Mouse (Mus musculus): ENCODE data around the gene Galntl6. TPM values are rescaled to one million over a fixed set of nuclear protein-coding genes. Genes with fewer than 3 reads are reported as not detected.

The Galntl6 gene
- polyA plus RNA-seq, 1 experiment, result not detected

- H3K36me3 ChIP-seq (ENCODE audit: control insufficient read depth, insufficient read depth, low read length), result no peaks in the 10 kb centered on the region
- H3K27me3 ChIP-seq (ENCODE audit: control insufficient read depth, insufficient read depth, low read length), result no peaks in the 10 kb centered on the region; the same call in 1 of the 2 replicates
- TF ChIP-seq POLR2A (IDR thresholded peaks at IDR 0.05; ENCODE audit: low read depth, low read length) (no peak), CTCF (IDR thresholded peaks at IDR 0.05; ENCODE audit: extremely low read depth, insufficient read length, insufficient replicate concordance, low read depth, low read length) (0 out of 2 replicates have a peak, but pooled peaks have one; percentile 7)
- 58% methylated on average over 2 of the region's 2 CpGs for WGBS
- H3K27ac ChIP-seq (ENCODE audit: insufficient read depth, low read depth, low read length), result no peak overlapping the region
- no peak overlapping the region for H3K4me3 ChIP-seq (ENCODE audit: low read depth, low read length)
- no peaks in the 10 kb centered on the region for H3K4me1 ChIP-seq (ENCODE audit: control insufficient read depth, insufficient read depth, insufficient read length, low read length)
These were observed 971.3 kb downstream of the Galntl6 start for GRCm38 (mm10) chr8:57941113-57941512.

- TF ChIP-seq POLR2A (IDR thresholded peaks at IDR 0.05; ENCODE audit: low read depth, low read length) (no peak), CTCF (IDR thresholded peaks at IDR 0.05; ENCODE audit: extremely low read depth, insufficient read length, insufficient replicate concordance, low read depth, low read length) (no peak)
- no peaks in the 10 kb centered on the region for H3K27me3 ChIP-seq (ENCODE audit: control insufficient read depth, insufficient read depth, low read length)
- H3K27ac ChIP-seq (ENCODE audit: insufficient read depth, low read depth, low read length), result no peak overlapping the region
- H3K4me3 ChIP-seq (ENCODE audit: low read depth, low read length), result no peak overlapping the region
- WGBS, result 44% methylated on average over 5 of the region's 5 CpGs
- no peaks in the 10 kb centered on the region for H3K36me3 ChIP-seq (ENCODE audit: control insufficient read depth, insufficient read depth, low read length)
- H3K4me1 ChIP-seq (ENCODE audit: control insufficient read depth, insufficient read depth, insufficient read length, low read length), result no peaks in the 10 kb centered on the region
These were observed 972.5 kb downstream of the Galntl6 start for GRCm38 (mm10) chr8:57939856-57940420.

- Histone ChIP-seq H3K27ac (ENCODE audit: insufficient read depth, low read depth, low read length) (no peak overlapping the region), H3K4me3 (ENCODE audit: low read depth, low read length) (no peak overlapping the region), H3K4me1 (ENCODE audit: control insufficient read depth, insufficient read depth, insufficient read length, low read length) (no peaks in the 10 kb centered on the region), H3K36me3 (ENCODE audit: control insufficient read depth, insufficient read depth, low read length) (no peaks in the 10 kb centered on the region), H3K27me3 (ENCODE audit: control insufficient read depth, insufficient read depth, low read length) (no peaks in the 10 kb centered on the region)
- WGBS, result 17% methylated on average over 8 of the region's 8 CpGs
- TF ChIP-seq POLR2A (IDR thresholded peaks at IDR 0.05; ENCODE audit: low read depth, low read length), result no peak
- peak; percentile 51; the same call in 1 of the 2 replicates for TF ChIP-seq CTCF (IDR thresholded peaks at IDR 0.05; ENCODE audit: extremely low read depth, insufficient read length, insufficient replicate concordance, low read depth, low read length)
These were observed 973.1 kb downstream of the Galntl6 start for GRCm38 (mm10) chr8:57939177-57939855.

GRCm38 (mm10) chr8:57927074-57927473 lies 985.4 kb downstream of the Galntl6 start:
- Histone ChIP-seq H3K27ac (ENCODE audit: insufficient read depth, low read depth, low read length) (no peak overlapping the region), H3K27me3 (ENCODE audit: control insufficient read depth, insufficient read depth, low read length) (no peaks in the 10 kb centered on the region), H3K4me3 (ENCODE audit: low read depth, low read length) (no peak overlapping the region), H3K4me1 (ENCODE audit: control insufficient read depth, insufficient read depth, insufficient read length, low read length) (no peaks in the 10 kb centered on the region), H3K36me3 (ENCODE audit: control insufficient read depth, insufficient read depth, low read length) (no peaks in the 10 kb centered on the region)
- TF ChIP-seq POLR2A (IDR thresholded peaks at IDR 0.05; ENCODE audit: low read depth, low read length), result no peak
- TF ChIP-seq CTCF (IDR thresholded peaks at IDR 0.05; ENCODE audit: extremely low read depth, insufficient read length, insufficient replicate concordance, low read depth, low read length), result no peak
- 47% methylated on average over 6 of the region's 6 CpGs for WGBS

- no peaks in the 10 kb centered on the region for H3K27me3 ChIP-seq (ENCODE audit: control insufficient read depth, insufficient read depth, low read length)
- H3K4me1 ChIP-seq (ENCODE audit: control insufficient read depth, insufficient read depth, insufficient read length, low read length), result no peaks in the 10 kb centered on the region
- H3K36me3 ChIP-seq (ENCODE audit: control insufficient read depth, insufficient read depth, low read length), result no peaks in the 10 kb centered on the region
- no peak overlapping the region for H3K27ac ChIP-seq (ENCODE audit: insufficient read depth, low read depth, low read length)
- 78% methylated on average over 6 of the region's 6 CpGs for WGBS
- no peak overlapping the region for H3K4me3 ChIP-seq (ENCODE audit: low read depth, low read length)
- TF ChIP-seq CTCF (IDR thresholded peaks at IDR 0.05; ENCODE audit: extremely low read depth, insufficient read length, insufficient replicate concordance, low read depth, low read length) (no peak), POLR2A (IDR thresholded peaks at IDR 0.05; ENCODE audit: low read depth, low read length) (no peak)
These were observed 988.9 kb downstream of the Galntl6 start for GRCm38 (mm10) chr8:57923556-57923955.

GRCm38 (mm10) chr8:57923130-57923529 lies 989.3 kb downstream of the Galntl6 start:
- TF ChIP-seq POLR2A (IDR thresholded peaks at IDR 0.05; ENCODE audit: low read depth, low read length), result no peak
- no peak for TF ChIP-seq CTCF (IDR thresholded peaks at IDR 0.05; ENCODE audit: extremely low read depth, insufficient read length, insufficient replicate concordance, low read depth, low read length)
- Histone ChIP-seq H3K36me3 (ENCODE audit: control insufficient read depth, insufficient read depth, low read length) (no peaks in the 10 kb centered on the region), H3K27ac (ENCODE audit: insufficient read depth, low read depth, low read length) (no peak overlapping the region), H3K4me3 (ENCODE audit: low read depth, low read length) (no peak overlapping the region), H3K27me3 (ENCODE audit: control insufficient read depth, insufficient read depth, low read length) (no peaks in the 10 kb centered on the region), H3K4me1 (ENCODE audit: control insufficient read depth, insufficient read depth, insufficient read length, low read length) (no peaks in the 10 kb centered on the region)
- WGBS, result 70% methylated on average over 6 of the region's 6 CpGs

GRCm38 (mm10) chr8:57922214-57923070 lies 990.0 kb downstream of the Galntl6 start:
- Histone ChIP-seq H3K27ac (ENCODE audit: insufficient read depth, low read depth, low read length) (no peak overlapping the region), H3K4me3 (ENCODE audit: low read depth, low read length) (no peak overlapping the region), H3K4me1 (ENCODE audit: control insufficient read depth, insufficient read depth, insufficient read length, low read length) (no peaks in the 10 kb centered on the region), H3K27me3 (ENCODE audit: control insufficient read depth, insufficient read depth, low read length) (no peaks in the 10 kb centered on the region), H3K36me3 (ENCODE audit: control insufficient read depth, insufficient read depth, low read length) (no peaks in the 10 kb centered on the region)
- TF ChIP-seq CTCF (IDR thresholded peaks at IDR 0.05; ENCODE audit: extremely low read depth, insufficient read length, insufficient replicate concordance, low read depth, low read length) (no peak), POLR2A (IDR thresholded peaks at IDR 0.05; ENCODE audit: low read depth, low read length) (no peak)
- 85% methylated on average over 6 of the region's 6 CpGs for WGBS
